Mouse (Mus musculus) cerebellum, adult 11-12 months (tissue): Measurements from ENCODE around the gene Sept9.
"Not testable (repeated sequence)": the region's sequence is repeated elsewhere in the genome, so short reads cannot be mapped to it uniquely, and the experiment has no call there.

ENCODE experiments used
- DNase-seq: peaks from one replicate; pipeline ENCODE4 v3.0.0; 2022

The Sept9 gene

GRCm38 (mm10) chr11:117331361-117332241 is 132.1 kb downstream of the Sept9 start:
- no peak for DNase-seq

GRCm38 (mm10) chr11:117332242-117333149 is 133.0 kb downstream of the Sept9 start:
- no peak for DNase-seq

DNA sequence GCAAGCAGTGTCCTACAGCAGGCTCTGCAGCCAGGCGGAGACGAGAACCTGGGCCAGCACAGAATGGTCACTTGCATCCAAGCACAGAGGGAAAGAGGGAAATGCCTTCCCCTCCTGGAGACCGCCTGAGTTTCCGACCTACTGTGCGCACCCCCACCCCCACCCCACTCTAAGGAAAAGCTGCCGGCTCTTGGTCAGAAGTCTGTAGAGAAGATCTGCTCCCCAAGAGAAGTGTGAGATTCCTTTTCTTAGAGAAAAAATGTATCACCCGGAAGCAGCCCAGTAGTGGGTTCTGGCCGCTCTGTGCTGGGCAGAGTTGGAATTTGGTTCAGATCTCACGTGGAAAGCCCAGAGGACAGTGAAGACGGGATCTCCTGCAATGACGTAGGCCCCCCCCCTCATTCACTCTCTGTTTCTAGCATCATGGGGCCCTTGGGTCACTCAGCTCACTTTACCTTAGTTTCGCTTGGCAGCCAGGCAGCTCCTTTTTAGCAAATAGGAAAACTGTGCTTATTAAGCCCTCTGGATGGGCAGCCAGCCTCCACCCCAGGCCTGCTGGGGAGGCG is 133.8 kb downstream of the Sept9 start:
- DNase-seq = no peak

DNA sequence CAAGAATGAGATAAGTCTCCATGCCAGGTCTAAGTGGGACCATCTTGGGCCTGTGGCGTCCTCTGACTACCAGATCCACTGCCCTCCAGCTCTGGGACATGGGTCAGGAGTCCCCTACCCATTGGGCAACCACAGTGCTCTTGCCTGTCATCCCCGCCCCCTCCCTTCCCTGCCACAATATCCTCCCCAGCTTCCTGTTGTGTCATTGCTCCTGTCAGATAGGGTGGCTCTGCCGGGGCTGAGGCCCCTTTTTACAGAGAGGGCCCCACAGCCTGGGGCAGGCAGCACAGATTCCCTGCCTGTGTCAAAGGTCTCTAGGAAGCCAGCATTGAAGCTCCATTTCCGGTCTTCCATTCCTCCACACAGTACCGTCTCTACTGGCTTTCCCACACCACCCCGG is 134.6 kb downstream of the Sept9 start:
- DNase-seq = no peak

GRCm38 (mm10) chr11:117335146-117335545 is 135.7 kb downstream of the Sept9 start:
- DNase-seq = no peak

DNA sequence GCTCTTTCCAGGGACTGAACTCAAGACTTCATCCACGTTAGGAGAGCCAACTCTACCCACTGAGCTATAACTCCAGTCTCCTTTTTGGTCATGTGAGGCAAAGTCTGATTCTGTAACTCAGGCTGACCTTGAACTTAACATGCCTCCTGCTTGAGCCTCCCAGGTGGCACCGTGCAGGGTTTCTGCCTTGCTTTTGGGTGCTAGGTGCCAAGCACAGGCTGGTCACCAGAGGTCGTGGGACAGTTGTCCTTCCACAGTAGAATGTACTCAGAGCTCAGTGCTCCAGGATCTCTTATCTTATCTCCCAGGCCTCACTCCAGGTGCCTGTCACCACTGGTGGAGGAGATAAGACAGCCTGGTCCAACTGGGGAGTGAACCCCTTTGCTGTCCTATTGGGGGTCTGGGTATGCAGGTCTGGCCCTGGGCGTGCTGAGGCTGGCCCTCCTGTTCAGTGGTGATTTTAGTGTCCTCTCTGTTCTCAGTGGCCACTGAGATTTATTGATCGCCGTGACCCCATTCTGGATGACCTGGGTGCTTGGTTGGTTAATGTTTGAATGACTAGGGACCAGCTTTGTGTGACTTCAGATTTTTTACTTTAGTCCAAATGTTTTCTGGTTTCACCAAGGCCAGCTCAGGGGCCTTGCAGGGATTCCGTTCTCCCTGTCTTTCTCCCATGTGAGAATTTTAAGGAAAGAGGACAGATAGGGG is 136.8 kb downstream of the Sept9 start:
- no peak for DNase-seq

- DNase-seq = no peak
Observed at GRCm38 (mm10) chr11:117337749-117338148, 138.3 kb downstream of the Sept9 start.

DNA sequence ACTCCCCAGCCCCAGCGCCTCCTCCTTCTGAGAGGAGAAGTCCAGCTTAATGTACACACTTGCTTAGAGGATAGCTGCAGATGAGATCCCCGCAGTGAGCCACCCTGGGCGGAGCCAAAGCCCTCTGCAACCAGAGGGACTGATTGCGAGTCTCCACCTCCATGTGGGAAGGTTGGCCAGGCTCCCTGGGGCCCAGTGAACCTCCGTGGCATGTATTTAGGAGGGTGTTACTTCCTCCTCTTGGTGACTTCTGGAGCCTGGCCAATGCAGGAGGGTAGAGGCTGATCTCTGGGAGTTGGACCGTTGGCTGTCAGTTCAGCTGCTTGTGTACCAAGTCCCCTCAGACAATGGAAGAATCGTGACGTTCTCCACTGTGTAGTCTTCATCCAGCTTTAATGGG is 139.0 kb downstream of the Sept9 start:
- DNase-seq = no peak

GRCm38 (mm10) chr11:117339050-117339449 is 139.6 kb downstream of the Sept9 start:
- DNase-seq = no peak

GRCm38 (mm10) chr11:117341218-117341617 is 141.8 kb downstream of the Sept9 start:
- no peak for DNase-seq

- no peak for DNase-seq
Observed at GRCm38 (mm10) chr11:117342076-117342475, 142.6 kb downstream of the Sept9 start.

DNA sequence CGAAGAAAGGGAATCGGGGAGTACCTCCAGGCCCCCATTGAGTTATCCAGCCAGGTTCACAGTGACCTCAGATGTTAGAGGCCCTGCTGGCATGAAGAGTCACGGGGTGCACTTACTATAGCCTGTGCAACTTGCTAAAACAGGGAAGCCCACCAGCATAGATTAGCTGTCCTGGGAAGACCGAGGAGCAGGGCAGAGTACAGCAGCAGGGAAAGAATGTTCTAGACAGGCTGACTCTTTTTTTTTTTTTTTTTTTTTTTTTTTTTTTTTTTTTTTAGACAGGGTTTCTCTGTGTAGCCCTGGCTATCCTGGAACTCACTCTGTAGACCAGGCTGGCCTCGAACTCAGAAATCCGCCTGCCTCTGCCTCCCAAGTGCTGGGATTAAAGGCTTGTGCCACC is 143.0 kb downstream of the Sept9 start:
- DNase-seq = not testable (repeated sequence)

DNA sequence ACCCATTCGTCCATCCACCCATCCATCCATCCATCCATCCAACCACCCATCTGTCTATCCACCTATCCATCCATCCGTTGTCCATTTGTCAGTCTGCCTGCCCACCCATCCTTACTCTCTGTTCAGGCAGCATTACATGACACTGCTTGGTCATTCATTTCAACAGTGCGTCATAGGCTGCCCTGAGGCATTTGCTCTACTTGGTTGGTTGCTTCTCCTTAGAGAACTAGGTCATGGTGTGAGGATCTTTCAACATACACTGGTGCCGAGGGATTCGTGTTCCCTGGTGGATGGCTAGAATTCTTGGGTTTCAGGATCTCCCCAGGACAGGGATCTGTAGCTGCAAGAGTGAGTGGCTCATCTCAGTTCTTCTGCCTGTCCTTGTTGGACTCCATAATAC is 144.3 kb downstream of the Sept9 start:
- DNase-seq = no peak

DNA sequence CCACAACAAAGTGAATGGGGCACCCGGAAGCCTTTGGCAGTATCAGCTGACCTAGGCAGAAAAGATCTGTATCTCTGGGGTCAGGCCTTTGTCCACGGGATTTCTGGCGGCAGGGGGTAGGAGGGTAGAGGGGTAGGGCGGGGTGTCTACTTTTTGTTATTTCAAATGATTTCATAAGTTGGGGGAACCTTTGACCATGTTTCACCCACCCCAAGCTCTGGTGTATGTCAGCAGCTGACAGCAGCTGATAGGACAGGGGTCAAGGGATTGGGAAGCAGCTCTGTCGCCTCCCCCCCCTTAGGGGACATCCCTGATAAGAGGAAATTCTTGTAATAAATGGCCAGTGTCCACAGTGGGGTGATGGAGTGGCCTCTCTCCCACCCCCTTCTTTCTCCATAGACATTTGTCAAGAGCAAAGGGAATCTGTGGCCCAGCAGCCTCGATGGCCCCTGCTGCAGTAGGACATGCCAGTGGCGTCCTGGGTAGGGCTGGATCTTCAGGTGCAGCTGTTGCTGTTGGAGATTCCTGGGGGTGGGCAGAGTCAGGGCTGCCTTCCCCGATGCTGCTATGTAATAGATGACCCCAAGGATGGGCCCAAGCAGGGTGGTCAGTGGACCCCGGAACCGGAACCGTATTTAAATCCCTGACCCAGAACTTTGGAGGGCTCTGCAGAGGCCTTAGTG is 145.0 kb downstream of the Sept9 start:
- DNase-seq = no peak

DNA sequence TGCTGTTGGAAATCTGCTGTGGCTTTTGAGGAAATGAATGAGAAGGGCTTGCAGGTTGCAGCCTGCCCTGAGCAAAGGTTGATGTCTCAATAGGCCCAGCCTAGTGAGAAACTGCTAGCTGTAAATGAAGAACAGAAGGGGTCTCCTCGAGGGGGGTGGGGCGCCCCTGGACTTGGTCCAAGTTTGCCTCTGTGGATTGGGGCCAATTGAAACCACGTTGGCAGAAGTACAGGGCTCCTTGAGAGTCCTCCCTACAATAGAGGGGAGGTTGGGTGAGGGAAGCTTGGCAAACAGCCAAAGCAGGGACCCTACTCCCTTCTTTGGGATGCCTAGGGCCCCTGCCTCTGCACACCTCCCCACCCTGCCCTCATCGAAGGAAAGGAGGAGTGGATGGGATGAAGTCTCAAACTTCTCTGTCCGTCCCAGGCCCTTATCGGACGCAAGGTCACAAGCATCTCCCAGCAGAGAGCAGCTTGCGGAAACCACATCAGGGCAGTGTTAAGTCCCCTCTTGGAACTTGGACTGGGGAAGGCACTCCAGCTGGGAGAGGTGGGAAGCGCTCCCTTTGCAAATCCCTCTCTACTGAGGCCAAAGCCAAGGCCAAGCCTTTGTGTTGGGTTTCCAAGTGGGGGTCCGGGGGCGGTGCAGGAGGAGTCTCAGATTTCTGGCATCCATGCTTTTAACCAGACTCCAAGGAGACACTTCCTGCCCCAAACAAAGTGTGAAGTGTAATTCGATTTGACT is 145.7 kb downstream of the Sept9 start:
- DNase-seq = no peak

DNA sequence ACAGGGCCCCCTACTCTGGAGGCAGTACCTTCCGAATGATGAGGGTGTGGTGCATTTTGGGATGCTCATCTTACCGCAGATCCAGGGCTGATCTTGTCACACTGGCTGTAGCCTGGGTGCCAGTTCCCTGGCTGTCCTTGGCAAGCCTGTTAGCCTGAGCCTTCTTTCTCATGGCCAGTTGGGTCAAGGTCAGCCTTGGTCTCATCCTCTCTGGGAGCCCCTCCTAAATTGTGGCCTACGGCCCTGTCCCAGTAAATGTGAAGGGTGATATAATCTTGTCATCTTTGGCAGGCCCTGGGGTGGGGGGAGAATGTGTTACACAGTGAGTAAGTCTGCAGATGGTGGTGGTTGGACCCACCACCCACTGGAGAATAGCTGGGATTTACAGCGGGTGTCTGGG is 147.8 kb downstream of the Sept9 start:
- DNase-seq = no peak

GRCm38 (mm10) chr11:117348429-117349103 is 149.1 kb downstream of the Sept9 start:
- no peak for DNase-seq

- DNase-seq = no peak
Observed at GRCm38 (mm10) chr11:117349429-117350363, 150.2 kb downstream of the Sept9 start.

DNA sequence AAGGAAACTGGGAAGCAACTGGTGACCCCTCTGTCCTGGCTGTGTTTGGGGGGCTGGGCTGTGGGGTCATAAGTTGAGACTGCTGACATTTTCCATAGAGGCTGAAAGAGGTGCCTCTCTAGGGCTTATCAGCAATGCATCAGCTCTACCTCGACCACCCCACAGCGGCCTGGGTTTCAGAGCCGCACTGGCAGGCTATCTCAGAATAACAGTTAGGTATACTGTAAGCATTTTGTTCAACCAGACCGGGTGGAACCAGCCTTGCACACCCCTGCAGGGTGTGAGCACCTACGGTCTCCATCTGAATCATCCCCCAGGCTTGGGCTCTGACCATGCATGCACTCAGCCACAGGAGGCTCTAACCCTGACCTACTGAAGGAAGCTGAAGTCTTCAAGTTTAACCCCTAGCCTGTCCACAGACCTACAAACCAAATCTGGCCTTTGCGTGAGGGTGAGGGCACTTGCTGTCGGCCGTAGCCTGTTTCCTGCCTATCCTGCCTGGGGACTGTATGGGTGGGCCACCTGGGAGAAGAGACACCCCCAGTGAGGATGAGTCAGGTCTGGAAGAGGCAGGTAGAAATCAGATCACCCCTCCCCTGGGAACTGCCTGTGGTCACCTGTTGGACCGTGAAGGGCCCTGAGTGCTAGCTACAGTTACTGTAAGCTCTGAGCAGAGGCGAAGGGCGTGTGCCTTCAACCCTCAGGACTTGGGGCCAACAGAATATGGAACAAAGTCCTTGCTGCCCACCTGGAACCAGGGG is 151.2 kb downstream of the Sept9 start:
- no peak for DNase-seq
